Mouse (Mus musculus): Measurements from ENCODE around the gene Baz2a. TPM values are rescaled to one million over a fixed set of nuclear protein-coding genes. Genes with fewer than 3 reads are reported as not detected.

The Baz2a gene
- polyA plus RNA-seq, 1 experiment from 2014 or later, result 14.0 TPM

DNA sequence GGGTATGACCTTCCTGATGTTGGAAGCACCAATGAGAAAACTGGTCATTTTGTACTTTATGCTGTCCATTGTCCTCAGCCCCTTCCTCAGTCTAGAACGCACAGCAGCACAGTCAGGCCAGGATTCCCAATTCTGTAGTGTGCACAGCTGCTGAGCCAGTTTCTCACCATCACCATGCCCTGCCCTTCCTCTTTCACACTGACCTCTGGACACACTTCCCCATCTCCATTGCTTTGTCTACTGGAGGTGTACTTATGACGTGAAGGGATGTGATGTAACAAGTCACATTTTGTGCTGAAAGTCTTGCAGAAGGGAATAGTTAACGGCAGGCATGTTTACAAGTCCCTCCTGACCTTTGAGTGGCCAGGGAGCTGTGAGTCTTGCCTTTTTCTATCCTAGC, 39.9 kb downstream of the Baz2a start:
- Histone ChIP-seq H3K9ac (replicated peaks; ENCODE audit: low read length) (no peak overlapping the region), H3K4me2 (ENCODE audit: low read depth, low read length) (no peak overlapping the region), H3K27me3 (ENCODE audit: control insufficient read depth, insufficient read depth, low read length) (no peaks in the 10 kb centered on the region), H3K9me3 (replicated peaks; ENCODE audit: control insufficient read depth, low read length) (no peaks in the 10 kb centered on the region), H3K4me1 (ENCODE audit: control insufficient read depth, insufficient read depth, low read length) (no peaks in the 10 kb centered on the region), H3K27ac (replicated peaks; ENCODE audit: low read depth, low read length) (no peak overlapping the region), H3K4me3 (ENCODE audit: low read depth, low read length) (no peak overlapping the region), H3K36me3 (replicated peaks; ENCODE audit: control insufficient read depth, insufficient read depth, low read depth, low read length) (peaks cover 5% of the 10 kb centered on the region)
- DNase-seq (ENCODE audit: low spot score) (no peak), ATAC-seq (replicated peaks; ENCODE audit: insufficient number of reproducible peaks, low FRiP score, low TSS enrichment, low read depth) (no peak)
- 75% methylated on average over 3 of the region's 3 CpGs for WGBS

DNA sequence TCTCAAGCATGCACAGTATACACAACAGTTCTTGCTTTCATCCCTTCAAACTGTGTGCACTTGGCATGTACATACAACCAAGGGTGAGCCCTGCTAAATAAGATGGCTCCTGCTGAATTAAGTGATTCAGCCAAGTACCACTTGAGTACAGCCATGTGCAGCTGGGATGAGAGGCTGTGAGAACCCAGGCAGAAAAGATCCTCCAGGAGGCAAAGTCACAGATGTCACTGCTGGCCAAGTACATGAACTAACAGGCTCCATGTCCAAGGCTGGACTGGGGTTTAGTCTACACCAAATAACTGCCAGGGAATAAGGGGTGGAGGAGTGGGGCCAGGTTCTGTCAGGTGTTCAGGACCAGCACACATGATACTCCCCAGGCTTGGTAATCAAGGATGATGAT, 40.4 kb downstream of the Baz2a start:
- no peak overlapping the region for H3K27ac ChIP-seq (replicated peaks; ENCODE audit: low read depth, low read length)
- no peaks in the 10 kb centered on the region for H3K27me3 ChIP-seq (ENCODE audit: control insufficient read depth, insufficient read depth, low read length)
- H3K9me3 ChIP-seq (replicated peaks; ENCODE audit: control insufficient read depth, low read length), result no peaks in the 10 kb centered on the region
- no peaks in the 10 kb centered on the region for H3K4me1 ChIP-seq (ENCODE audit: control insufficient read depth, insufficient read depth, low read length)
- no peak overlapping the region for H3K4me3 ChIP-seq (ENCODE audit: low read depth, low read length)
- ATAC-seq (replicated peaks; ENCODE audit: insufficient number of reproducible peaks, low FRiP score, low TSS enrichment, low read depth) (no peak), DNase-seq (ENCODE audit: low spot score) (no peak)
- no peak overlapping the region for H3K4me2 ChIP-seq (ENCODE audit: low read depth, low read length)
- peaks cover 2% of the 10 kb centered on the region for H3K36me3 ChIP-seq (replicated peaks; ENCODE audit: control insufficient read depth, insufficient read depth, low read depth, low read length)
- no peak overlapping the region for H3K9ac ChIP-seq (replicated peaks; ENCODE audit: low read length)

DNA sequence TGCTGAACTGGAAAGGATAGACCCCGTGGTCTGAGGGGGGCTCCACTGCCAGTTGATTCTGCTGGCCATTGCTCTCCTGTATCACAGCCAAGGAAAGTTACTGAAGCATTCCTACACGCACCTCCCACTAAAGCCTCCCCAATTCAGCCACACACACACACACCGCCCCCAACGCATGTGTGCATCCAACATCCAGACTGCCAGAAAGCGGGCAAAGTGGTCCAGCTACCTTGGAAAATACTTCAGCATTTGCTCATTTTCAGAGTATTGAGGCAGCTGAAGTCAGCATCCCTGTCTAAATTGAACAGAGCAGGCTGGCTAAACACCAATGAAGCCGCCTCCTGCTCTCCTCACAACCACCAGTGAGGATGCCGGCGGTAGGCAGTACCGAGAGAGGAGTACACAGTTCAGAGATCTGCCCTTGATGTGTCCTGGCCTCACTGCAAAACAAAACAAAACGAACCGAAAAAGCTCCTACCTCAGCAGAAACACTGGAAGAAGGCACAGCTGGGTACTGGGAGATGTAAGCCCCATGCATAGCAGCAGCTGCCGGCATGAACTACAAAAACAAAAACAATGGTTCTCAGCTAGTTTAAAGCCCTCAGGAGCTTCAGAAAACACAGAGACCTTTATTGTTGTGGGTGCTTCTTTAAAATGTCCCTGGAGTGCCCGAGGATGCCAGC, 42.4 kb downstream of the Baz2a start:
- Histone ChIP-seq H3K36me3 (replicated peaks; ENCODE audit: control insufficient read depth, insufficient read depth, low read depth, low read length) (no peaks in the 10 kb centered on the region; the same call in 1 of the 2 replicates), H3K4me2 (ENCODE audit: low read depth, low read length) (no peak overlapping the region), H3K27me3 (ENCODE audit: control insufficient read depth, insufficient read depth, low read length) (no peaks in the 10 kb centered on the region), H3K4me3 (ENCODE audit: low read depth, low read length) (no peak overlapping the region), H3K27ac (replicated peaks; ENCODE audit: low read depth, low read length) (no peak overlapping the region), H3K9ac (replicated peaks; ENCODE audit: low read length) (no peak overlapping the region), H3K9me3 (replicated peaks; ENCODE audit: control insufficient read depth, low read length) (no peaks in the 10 kb centered on the region), H3K4me1 (ENCODE audit: control insufficient read depth, insufficient read depth, low read length) (no peaks in the 10 kb centered on the region)
- WGBS, result 45% methylated on average over 13 of the region's 13 CpGs
- ATAC-seq (replicated peaks; ENCODE audit: insufficient number of reproducible peaks, low FRiP score, low TSS enrichment, low read depth) (no peak), DNase-seq (ENCODE audit: low spot score) (no peak)

DNA sequence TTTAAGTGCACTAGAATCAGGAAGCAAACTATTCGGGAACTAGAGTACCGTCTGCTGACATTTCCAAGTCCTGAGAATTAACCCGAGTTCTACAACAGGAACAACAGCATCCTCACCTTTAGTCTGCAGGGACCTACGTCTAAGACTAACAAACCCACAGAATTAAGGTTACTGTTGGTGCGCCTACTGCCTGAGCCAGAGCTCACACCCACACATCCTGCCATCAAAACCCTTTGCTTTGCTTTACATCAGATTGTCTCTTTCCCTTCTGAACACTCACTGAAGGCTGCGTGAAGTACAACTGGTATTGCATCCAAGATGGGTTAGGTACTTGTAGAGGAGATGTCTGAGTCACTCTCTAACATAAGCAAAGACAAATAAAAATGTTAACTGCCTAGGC, 44.0 kb downstream of the Baz2a start:
- H3K4me1 ChIP-seq (ENCODE audit: control insufficient read depth, insufficient read depth, low read length), result no peaks in the 10 kb centered on the region
- H3K4me3 ChIP-seq (ENCODE audit: low read depth, low read length), result no peak overlapping the region
- H3K9ac ChIP-seq (replicated peaks; ENCODE audit: low read length), result no peak overlapping the region
- H3K36me3 ChIP-seq (replicated peaks; ENCODE audit: control insufficient read depth, insufficient read depth, low read depth, low read length), result no peaks in the 10 kb centered on the region
- no peak overlapping the region for H3K27ac ChIP-seq (replicated peaks; ENCODE audit: low read depth, low read length)
- no peak overlapping the region for H3K4me2 ChIP-seq (ENCODE audit: low read depth, low read length)
- ATAC-seq (replicated peaks; ENCODE audit: insufficient number of reproducible peaks, low FRiP score, low TSS enrichment, low read depth) (no peak), DNase-seq (ENCODE audit: low spot score) (no peak)
- no peaks in the 10 kb centered on the region for H3K27me3 ChIP-seq (ENCODE audit: control insufficient read depth, insufficient read depth, low read length)
- H3K9me3 ChIP-seq (replicated peaks; ENCODE audit: control insufficient read depth, low read length), result no peaks in the 10 kb centered on the region
- 91% methylated on average over 6 of the region's 6 CpGs for WGBS

DNA sequence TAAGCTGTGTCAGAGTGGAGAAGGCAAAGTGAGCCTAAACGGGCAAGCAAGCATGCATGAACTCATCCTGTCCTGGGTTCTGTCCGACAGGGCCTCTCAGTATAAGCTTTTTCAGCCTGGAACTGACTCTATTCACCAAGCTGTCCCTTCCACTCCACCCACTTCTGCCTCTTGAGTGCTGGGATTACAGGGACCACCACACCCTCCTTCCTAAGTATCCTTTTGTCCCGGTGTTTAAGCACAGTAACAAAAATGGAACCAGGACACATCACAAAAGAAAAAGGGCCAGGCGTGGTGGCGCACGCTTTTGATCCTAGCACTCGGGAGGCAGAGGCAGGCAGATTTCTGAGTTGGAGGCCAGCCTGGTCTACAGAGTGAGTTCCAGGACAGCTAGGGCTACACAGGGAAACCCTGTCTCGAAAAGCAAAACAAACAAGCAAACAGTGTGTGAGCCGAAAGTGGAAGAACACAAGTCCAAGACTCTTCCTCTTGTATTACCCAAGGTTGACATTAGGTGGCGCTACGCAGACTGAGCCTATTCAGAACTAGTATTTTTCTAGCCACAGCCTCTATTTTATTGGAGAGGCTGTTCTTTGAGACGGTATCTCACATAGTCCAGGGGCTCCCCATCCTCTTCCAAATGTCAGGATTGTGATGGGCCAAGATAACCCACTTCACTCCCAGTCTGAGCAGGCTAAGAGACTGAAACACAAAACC, 49.0 kb downstream of the Baz2a start:
- Histone ChIP-seq H3K9me3 (replicated peaks; ENCODE audit: control insufficient read depth, low read length) (no peaks in the 10 kb centered on the region), H3K27ac (replicated peaks; ENCODE audit: low read depth, low read length) (no peak overlapping the region), H3K4me1 (ENCODE audit: control insufficient read depth, insufficient read depth, low read length) (no peaks in the 10 kb centered on the region), H3K9ac (replicated peaks; ENCODE audit: low read length) (no peak overlapping the region), H3K4me2 (ENCODE audit: low read depth, low read length) (no peak overlapping the region), H3K27me3 (ENCODE audit: control insufficient read depth, insufficient read depth, low read length) (no peaks in the 10 kb centered on the region), H3K4me3 (ENCODE audit: low read depth, low read length) (no peak overlapping the region), H3K36me3 (replicated peaks; ENCODE audit: control insufficient read depth, insufficient read depth, low read depth, low read length) (no peaks in the 10 kb centered on the region; the same call in 1 of the 2 replicates)
- DNase-seq (ENCODE audit: low spot score) (peak; percentile 75), ATAC-seq (replicated peaks; ENCODE audit: insufficient number of reproducible peaks, low FRiP score, low TSS enrichment, low read depth) (no peak)
- WGBS, result 71% methylated on average over 12 of the region's 12 CpGs

DNA sequence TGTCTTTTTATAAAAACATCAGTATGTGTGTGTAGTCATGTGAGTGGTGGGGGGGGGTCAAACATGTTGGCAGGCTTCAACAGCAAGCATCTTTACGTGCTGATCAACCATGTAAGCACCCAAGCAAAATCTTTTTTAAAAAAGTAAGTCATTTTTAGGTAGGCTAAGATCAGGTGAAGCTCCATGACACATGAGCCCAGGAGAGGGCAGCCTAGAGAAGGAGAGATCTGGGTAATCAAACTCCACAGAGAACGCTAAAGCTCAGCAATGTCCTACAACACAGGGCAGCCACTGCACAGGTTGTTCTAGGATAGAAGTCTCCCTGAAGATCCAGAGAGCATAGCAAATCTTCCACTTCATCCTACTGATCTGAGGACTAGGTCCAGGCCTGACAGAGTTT, 50.8 kb downstream of the Baz2a start:
- no peaks in the 10 kb centered on the region for H3K4me1 ChIP-seq (ENCODE audit: control insufficient read depth, insufficient read depth, low read length)
- no peak overlapping the region for H3K27ac ChIP-seq (replicated peaks; ENCODE audit: low read depth, low read length)
- H3K36me3 ChIP-seq (replicated peaks; ENCODE audit: control insufficient read depth, insufficient read depth, low read depth, low read length), result no peaks in the 10 kb centered on the region; the same call in 1 of the 2 replicates
- no peak overlapping the region for H3K4me2 ChIP-seq (ENCODE audit: low read depth, low read length)
- DNase-seq (ENCODE audit: low spot score) (peak; percentile 20), ATAC-seq (replicated peaks; ENCODE audit: insufficient number of reproducible peaks, low FRiP score, low TSS enrichment, low read depth) (no peak)
- H3K9ac ChIP-seq (replicated peaks; ENCODE audit: low read length), result no peak overlapping the region
- no peak overlapping the region for H3K4me3 ChIP-seq (ENCODE audit: low read depth, low read length)
- H3K27me3 ChIP-seq (ENCODE audit: control insufficient read depth, insufficient read depth, low read length), result no peaks in the 10 kb centered on the region
- no peaks in the 10 kb centered on the region for H3K9me3 ChIP-seq (replicated peaks; ENCODE audit: control insufficient read depth, low read length)
- 75% methylated on average over 2 of the region's 2 CpGs for WGBS

DNA sequence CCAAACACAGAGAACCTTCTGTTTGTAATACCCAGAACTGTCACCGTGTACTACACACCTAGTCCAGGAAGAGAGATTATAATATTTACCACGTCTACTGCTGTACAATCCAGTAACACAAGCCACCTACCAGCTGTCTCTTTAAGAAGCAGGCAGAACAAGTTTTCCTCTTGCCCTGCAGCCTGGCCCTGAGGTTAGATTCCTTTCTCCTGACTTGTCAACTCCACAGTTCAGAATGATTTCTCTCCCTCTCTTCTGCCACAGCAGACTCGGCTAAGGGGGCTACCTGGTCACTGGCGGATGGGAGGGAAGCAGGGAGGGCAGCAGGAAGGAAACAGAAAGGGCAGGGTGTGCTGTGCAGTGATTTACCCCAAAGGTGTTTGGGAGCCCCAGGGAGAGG, 52.3 kb downstream of the Baz2a start:
- ATAC-seq (replicated peaks; ENCODE audit: insufficient number of reproducible peaks, low FRiP score, low TSS enrichment, low read depth) (no peak), DNase-seq (ENCODE audit: low spot score) (peak; percentile 22)
- no peaks in the 10 kb centered on the region; the same call in 1 of the 2 replicates for H3K36me3 ChIP-seq (replicated peaks; ENCODE audit: control insufficient read depth, insufficient read depth, low read depth, low read length)
- no peak overlapping the region for H3K4me3 ChIP-seq (ENCODE audit: low read depth, low read length)
- H3K9me3 ChIP-seq (replicated peaks; ENCODE audit: control insufficient read depth, low read length), result no peaks in the 10 kb centered on the region
- no peak overlapping the region for H3K9ac ChIP-seq (replicated peaks; ENCODE audit: low read length)
- H3K27me3 ChIP-seq (ENCODE audit: control insufficient read depth, insufficient read depth, low read length), result no peaks in the 10 kb centered on the region
- 74% methylated on average over 4 of the region's 4 CpGs for WGBS
- H3K27ac ChIP-seq (replicated peaks; ENCODE audit: low read depth, low read length), result no peak overlapping the region
- no peaks in the 10 kb centered on the region for H3K4me1 ChIP-seq (ENCODE audit: control insufficient read depth, insufficient read depth, low read length)
- H3K4me2 ChIP-seq (ENCODE audit: low read depth, low read length), result no peak overlapping the region

DNA sequence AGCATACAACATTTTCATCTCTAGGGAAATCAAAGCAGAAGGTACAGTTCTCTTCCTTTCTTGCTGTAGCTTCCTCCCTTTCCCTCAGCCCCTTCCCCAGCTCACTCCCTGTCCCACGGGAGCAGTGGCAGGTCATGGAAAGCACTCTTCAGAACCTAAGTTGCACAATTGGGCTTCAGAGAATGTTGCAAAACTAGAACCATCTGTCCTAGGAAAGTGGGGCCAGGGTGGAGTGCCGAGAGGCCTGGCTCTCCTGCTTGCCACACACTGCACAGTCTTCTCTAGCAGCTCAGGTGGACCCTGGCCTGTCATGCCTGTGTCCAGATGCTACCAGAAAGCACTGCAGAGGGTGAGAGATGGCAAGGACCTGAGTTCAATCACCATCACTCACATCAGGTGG, 53.6 kb downstream of the Baz2a start:
- H3K27ac ChIP-seq (replicated peaks; ENCODE audit: low read depth, low read length), result no peak overlapping the region
- H3K4me2 ChIP-seq (ENCODE audit: low read depth, low read length), result no peak overlapping the region
- H3K9me3 ChIP-seq (replicated peaks; ENCODE audit: control insufficient read depth, low read length), result no peaks in the 10 kb centered on the region
- H3K36me3 ChIP-seq (replicated peaks; ENCODE audit: control insufficient read depth, insufficient read depth, low read depth, low read length), result no peaks in the 10 kb centered on the region; the same call in 1 of the 2 replicates
- peaks cover 4% of the 10 kb centered on the region; the same call in 1 of the 2 replicates for H3K4me1 ChIP-seq (ENCODE audit: control insufficient read depth, insufficient read depth, low read length)
- no peak overlapping the region for H3K4me3 ChIP-seq (ENCODE audit: low read depth, low read length)
- H3K27me3 ChIP-seq (ENCODE audit: control insufficient read depth, insufficient read depth, low read length), result no peaks in the 10 kb centered on the region
- no peak for ATAC-seq (replicated peaks; ENCODE audit: insufficient number of reproducible peaks, low FRiP score, low TSS enrichment, low read depth)
- 67% methylated on average over 2 of the region's 2 CpGs for WGBS
- no peak overlapping the region for H3K9ac ChIP-seq (replicated peaks; ENCODE audit: low read length)
- DNase-seq (ENCODE audit: low spot score), result no peak

Data from embryonic facial prominence, embryonic 11.5 days (tissue).